Comparison of ENCODE assay signal across 16 mouse cellular contexts in the genomic region with DNA sequence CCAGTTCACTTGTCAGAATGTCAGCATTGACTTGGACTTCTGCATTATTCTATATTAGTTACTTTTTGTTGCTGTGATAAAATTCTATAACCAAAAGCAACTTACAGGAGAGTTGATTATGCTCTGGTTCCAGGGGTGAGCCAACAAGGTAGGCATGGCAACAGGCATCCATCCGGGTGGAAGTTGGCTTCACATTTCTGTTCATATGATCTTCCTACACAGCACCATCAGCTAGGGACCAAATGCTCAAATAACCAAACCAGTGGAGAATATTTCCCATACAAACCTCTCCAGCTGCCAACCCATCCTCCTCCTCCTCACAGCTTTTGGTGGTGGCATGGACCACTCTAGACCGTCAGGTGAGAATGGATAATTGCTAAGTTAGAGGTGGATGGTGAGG.
"Had no signal": no experiment of that assay in that cellular context is flagged by ENCODE, and none has a peak within 500 bp of the region (broad histone marks: within the 10 kb centered on the region; RNA-seq: fewer than 3 reads in every experiment).

No protein-coding gene starts in this region.

- DNase-seq: retina, postnatal 1 day; right cerebral cortex, adult 18-20 months; right cerebral cortex, postnatal 14 days; right cerebral cortex, postnatal 25 days; right cerebral cortex, postnatal 4 days; spleen, adult 18-20 months; thymus, adult 18-20 months; thymus, adult 2 months; thymus, postnatal 14 days; thymus, postnatal 25 days; thymus, postnatal 36 days; thymus, postnatal 4 days had no signal

- H3K27ac ChIP-seq: neural tube, embryonic 13.5 days; neural tube, embryonic 15.5 days; stomach, embryonic 15.5 days; stomach, postnatal 0 days had no signal

- H3K4me3 ChIP-seq: neural tube, embryonic 13.5 days; neural tube, embryonic 15.5 days; stomach, embryonic 15.5 days had no signal
